Mouse (Mus musculus): Measurements from ENCODE around the gene Phf12.
A peak's percentile ranks its signal among the peaks of the same experiment; 100 is the strongest.

The Phf12 gene

GRCm38 (mm10) chr11:77982441-77982905, at the start of gene Phf12:
Phf12 (plus strand) TSS chr11:77982754.
- peak; percentile 100 for DNase-seq (ENCODE audit: low read depth, low spot score)

GRCm38 (mm10) chr11:77934111-77934521, 48.4 kb upstream of the Phf12 start:
- no peak for DNase-seq (ENCODE audit: low read depth, low spot score)

GRCm38 (mm10) chr11:77934568-77935311, 47.8 kb upstream of the Phf12 start:
- DNase-seq (ENCODE audit: low read depth, low spot score): no peak

GRCm38 (mm10) chr11:77936846-77937245, 45.7 kb upstream of the Phf12 start:
- no peak for DNase-seq (ENCODE audit: low read depth, low spot score)

GRCm38 (mm10) chr11:77937649-77938410, 44.7 kb upstream of the Phf12 start:
- DNase-seq (ENCODE audit: low read depth, low spot score): no peak

GRCm38 (mm10) chr11:77942230-77942629, 40.3 kb upstream of the Phf12 start:
- no peak for DNase-seq (ENCODE audit: low read depth, low spot score)

GRCm38 (mm10) chr11:77947860-77948259, 34.7 kb upstream of the Phf12 start:
- DNase-seq (ENCODE audit: low read depth, low spot score): peak; percentile 90

- DNase-seq (ENCODE audit: low read depth, low spot score): no peak
Measured at GRCm38 (mm10) chr11:77950125-77950685, 32.3 kb upstream of the Phf12 start.

- no peak for DNase-seq (ENCODE audit: low read depth, low spot score)
Measured at GRCm38 (mm10) chr11:77950797-77951228, 31.7 kb upstream of the Phf12 start.

GRCm38 (mm10) chr11:77953671-77954070, 28.9 kb upstream of the Phf12 start:
- DNase-seq (ENCODE audit: low read depth, low spot score): no peak

GRCm38 (mm10) chr11:77956428-77956827, 26.1 kb upstream of the Phf12 start:
- no peak for DNase-seq (ENCODE audit: low read depth, low spot score)

GRCm38 (mm10) chr11:77958268-77958667, 24.3 kb upstream of the Phf12 start:
- no peak for DNase-seq (ENCODE audit: low read depth, low spot score)

- no peak for DNase-seq (ENCODE audit: low read depth, low spot score)
Measured at GRCm38 (mm10) chr11:77958932-77959331, 23.6 kb upstream of the Phf12 start.

GRCm38 (mm10) chr11:77960199-77960598, 22.4 kb upstream of the Phf12 start:
- no peak for DNase-seq (ENCODE audit: low read depth, low spot score)

- DNase-seq (ENCODE audit: low read depth, low spot score): no peak
Measured at GRCm38 (mm10) chr11:77960898-77961297, 21.7 kb upstream of the Phf12 start.

GRCm38 (mm10) chr11:77962946-77963345, 19.6 kb upstream of the Phf12 start:
- DNase-seq (ENCODE audit: low read depth, low spot score): no peak

- no peak for DNase-seq (ENCODE audit: low read depth, low spot score)
Measured at GRCm38 (mm10) chr11:77964415-77965095, 18.0 kb upstream of the Phf12 start.

- no peak for DNase-seq (ENCODE audit: low read depth, low spot score)
Measured at GRCm38 (mm10) chr11:77965101-77966036, 17.2 kb upstream of the Phf12 start.

- DNase-seq (ENCODE audit: low read depth, low spot score): no peak
Measured at GRCm38 (mm10) chr11:77966037-77966391, 16.5 kb upstream of the Phf12 start.

GRCm38 (mm10) chr11:77967114-77967513, 15.4 kb upstream of the Phf12 start:
- no peak for DNase-seq (ENCODE audit: low read depth, low spot score)

- DNase-seq (ENCODE audit: low read depth, low spot score): no peak
Measured at GRCm38 (mm10) chr11:77968786-77969185, 13.8 kb upstream of the Phf12 start.
